Mouse (Mus musculus) left cerebral cortex, postnatal 25 days (tissue): ENCODE measurements around the gene Usp53. TPM values are rescaled to one million over a fixed set of nuclear protein-coding genes. Genes with fewer than 3 reads are reported as not detected.

Experiments
- DNase-seq, 2 experiments: peaks; one replicate each; pipeline ENCODE4 v3.0.0; 2022; ENCODE audit warnings: low spot score in 2 of 2, mixed read lengths in 1 of 2
- intact Hi-C: fragments of 180-260 bp; cut with DNase I; formaldehyde crosslinking; loops from one replicate; pipeline ENCODE4 v1.15.1; 2025
- total RNA-seq, 2 experiments: library from RNA; stranded (reverse); gene quantifications; 2 replicates each; pipeline ENCODE4 v1.2.3; 2021

Gene Usp53
- total RNA-seq = 10 to 100 TPM; 24.7 to 29.0 TPM

DNA sequence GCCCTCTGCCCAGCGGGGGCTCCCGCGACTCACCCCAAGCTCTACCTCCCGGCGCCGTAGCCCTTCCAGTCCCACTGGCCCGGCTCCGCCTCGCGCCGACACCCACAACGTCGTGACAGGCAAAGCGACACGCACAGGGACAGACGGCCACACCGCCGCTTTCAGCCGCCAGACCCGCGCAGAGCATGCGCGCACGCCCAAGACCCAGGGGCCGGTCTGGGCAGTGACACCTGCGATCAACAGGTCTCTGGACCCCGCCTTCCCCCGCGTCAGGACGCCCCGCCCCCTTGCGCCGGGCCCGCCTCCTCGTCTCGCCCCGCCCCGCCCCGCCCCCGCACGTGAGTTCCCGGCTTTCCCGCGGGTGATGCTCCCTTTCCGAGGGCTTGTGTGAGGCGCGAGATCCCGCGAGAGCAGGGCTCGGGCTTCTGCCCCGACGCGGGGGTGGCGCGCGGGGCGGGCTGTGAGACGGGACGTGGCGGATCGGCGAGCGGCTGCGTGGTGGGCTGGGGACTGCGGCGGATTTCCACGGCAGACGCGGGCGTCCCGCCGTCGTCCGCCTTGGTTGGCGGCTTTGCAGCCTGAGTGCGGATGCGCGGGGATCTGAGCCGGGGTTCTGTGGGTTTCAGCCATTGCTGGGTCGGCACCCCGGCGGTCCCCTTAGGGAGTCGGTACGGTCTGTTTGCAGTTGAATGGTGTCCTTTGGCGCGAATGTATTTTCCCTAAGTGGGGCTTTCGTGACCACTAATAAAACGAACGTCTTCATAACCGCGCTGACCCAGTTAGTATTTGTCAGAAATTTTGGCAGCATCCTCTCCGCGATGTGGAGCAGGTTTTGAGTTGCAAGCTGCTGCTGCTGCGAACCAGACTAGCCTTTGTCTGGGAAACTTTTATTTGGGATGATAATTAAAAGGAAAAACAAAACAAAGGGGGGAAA is at the start of gene Usp53:
Gene Usp53 (minus strand): TSS at position 262 of the 934 bp plus-strand sequence.
- intact Hi-C loops = loop anchor here (1.0 to 5.0 kb wide), 2 partner anchors 60 to 118 kb away; partner anchors contain the start of gene 1810037I17Rik
- DNase-seq = peak; percentile 94 to 96

DNA sequence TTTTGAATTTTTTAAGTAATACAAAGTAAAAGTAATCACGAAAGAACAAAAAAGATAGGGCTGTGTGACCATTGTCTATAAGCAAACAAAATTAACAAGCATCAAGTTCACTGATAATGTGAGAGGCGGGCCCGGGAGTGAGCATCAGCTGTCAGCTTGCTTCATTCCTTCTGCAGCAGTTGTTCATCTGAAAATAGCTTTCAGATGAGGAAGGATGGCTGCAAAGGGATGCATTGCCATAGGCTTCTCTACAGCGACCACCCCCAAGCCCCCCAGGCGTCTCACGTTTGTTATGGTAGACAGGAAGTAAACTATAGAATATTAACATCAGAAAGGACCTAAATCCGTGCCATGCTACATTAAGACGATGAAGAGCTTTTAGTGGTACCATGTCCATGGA is 49.5 kb upstream of the Usp53 start:
- no peak for DNase-seq
- intact Hi-C loops = no loop called here

DNA sequence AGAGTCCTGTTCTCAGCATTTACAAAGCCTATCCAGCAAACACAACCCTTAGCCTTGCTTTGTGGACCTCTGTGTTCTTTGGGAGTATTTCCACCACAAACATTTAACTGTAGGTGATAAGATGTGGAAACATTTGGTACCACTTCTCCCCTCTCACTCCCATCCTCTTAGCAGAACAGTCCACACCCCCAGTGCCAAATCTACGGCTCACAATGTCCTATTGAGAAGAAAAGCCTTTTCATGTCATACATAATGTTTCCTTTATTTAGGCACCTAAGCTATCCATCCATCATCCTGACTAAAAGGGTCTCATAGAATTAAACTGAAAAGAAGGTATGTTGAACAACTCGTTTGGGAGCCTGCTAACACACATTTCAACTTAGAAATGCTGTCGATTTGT is 41.3 kb upstream of the Usp53 start:
- intact Hi-C loops = no loop called here
- DNase-seq = no peak

DNA sequence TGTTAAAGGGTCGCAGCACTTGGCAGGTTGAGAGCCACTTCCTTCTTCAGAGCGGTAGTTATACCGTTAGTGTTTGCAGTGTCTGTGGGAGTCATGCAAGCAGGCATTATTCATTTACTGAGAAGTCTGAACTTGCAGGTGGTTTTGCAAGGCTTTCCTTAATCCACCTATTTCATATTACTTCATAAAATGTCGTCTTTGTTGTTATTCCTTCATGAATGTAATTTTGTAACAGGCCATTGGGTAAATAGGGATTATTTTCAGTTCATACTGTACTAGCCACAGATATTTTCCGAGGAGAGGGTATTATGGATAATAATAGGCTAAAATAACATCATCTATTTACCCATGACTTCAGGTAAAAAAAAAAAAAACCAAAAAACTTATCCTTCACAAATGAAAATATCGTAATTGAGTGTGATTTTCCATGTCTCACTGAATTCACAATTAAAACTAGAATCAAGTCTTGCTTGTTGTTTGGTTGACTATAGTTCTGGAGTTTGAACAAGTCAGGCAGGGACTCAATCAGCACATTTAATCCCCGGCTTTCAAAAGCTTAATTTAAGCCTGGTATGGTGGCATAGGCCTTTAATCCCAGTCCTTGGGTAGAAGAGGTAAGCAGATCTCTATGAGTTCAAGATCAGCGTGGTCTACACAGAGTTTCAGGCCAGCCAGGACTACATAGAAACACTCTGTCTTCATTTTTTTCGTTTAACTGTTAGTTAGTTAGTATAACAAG is 40.4 kb upstream of the Usp53 start:
- intact Hi-C loops = no loop called here
- no peak for DNase-seq

DNA sequence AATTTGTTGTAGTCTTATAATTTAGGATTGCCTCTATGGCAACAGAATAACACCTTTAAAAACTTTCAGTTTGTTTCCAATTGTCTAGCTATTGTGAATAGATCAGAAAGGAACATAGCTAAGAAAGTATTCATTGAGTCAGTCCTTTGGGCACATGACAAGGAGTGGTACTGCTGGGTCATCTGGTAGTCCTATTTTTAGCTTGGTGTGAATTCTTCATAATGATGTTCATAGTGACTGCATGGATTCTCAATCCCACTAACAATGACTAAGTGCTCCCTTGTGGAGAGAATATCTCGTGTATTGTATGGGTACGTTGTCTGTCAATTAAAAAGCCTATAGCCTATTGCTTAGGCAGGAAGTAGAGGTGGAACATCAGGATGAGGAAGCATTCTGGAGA is 34.5 kb upstream of the Usp53 start:
- DNase-seq = no peak
- intact Hi-C loops = no loop called here

DNA sequence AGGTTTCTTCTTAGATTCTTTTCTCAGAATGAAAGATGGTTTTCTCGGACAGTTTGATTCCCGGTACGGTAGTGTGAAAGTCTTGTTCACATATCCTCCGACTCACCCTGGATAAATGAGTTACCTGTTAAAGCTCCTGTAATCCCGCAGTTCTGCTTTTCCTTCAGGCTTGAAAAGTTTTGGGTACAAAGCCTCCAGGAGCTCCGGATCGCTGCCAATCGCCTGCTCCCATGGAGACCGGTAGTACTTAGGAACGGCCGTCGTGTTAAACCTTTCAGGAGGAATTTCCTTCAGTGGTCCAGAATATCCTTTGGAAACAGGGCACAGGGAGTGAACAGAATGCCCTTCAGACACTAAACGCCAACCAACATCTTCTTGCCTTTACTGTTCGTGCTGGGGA is 29.2 kb upstream of the Usp53 start:
- intact Hi-C loops = no loop called here
- no peak for DNase-seq

DNA sequence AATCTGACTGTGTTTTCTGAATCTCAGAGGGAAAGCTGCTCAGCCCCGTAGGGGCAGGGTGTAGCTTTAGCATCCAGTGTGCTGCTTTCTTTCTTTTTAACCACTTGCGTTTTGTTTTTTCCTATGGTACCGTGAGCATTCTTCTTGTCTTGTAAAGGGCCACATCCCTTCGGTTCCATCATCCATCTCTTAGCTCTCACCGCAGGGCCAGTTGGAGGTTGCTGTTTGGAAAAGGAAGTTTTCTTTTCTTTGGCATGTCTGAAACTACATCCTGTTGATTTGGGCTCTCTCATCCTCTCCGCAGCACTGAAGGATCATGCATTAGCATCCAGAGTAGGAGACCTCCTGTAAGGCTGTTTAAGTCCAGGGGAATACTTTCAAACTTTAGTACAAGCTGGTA is 25.1 kb upstream of the Usp53 start:
- no peak for DNase-seq
- intact Hi-C loops = no loop called here

DNA sequence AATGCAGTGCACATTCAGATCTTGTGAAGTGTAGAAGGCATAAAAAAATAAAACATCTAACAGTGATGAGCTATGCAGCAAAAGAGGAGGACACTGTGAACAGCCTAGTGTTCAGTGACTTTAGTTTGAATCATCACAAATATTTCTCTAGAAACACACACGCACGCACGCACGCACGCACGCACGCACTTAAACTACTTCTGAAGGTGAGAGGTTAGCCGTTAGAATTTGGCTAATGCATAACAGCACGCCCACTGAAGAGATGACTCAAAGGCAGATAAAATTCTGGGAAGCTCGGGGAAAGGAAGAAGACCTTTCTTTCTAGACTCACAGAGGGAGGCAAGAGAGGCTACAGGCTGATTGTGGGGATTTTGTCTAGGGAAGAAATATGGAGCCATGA is 23.1 kb upstream of the Usp53 start:
- intact Hi-C loops = no loop called here
- DNase-seq = no peak

DNA sequence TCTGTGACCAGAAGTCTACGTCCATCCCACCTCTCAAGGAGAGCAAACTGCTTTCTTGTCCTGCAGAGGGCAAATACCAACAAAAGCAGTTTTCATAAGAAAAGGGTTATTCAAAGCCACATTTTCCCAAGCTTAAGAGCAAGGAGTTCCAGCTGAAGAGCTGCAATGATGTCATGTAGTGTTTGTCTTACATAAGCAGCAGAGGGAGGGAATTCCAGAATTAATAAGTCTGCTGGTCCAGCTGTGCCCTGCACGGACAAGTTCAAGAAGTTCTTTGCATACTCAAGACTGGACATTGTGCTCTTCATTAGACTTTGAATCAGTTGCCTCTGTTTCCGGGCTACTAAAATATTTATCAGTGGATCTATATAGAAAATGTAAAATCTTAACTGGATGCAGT is 16.7 kb upstream of the Usp53 start:
- DNase-seq = no peak
- intact Hi-C loops = no loop called here

DNA sequence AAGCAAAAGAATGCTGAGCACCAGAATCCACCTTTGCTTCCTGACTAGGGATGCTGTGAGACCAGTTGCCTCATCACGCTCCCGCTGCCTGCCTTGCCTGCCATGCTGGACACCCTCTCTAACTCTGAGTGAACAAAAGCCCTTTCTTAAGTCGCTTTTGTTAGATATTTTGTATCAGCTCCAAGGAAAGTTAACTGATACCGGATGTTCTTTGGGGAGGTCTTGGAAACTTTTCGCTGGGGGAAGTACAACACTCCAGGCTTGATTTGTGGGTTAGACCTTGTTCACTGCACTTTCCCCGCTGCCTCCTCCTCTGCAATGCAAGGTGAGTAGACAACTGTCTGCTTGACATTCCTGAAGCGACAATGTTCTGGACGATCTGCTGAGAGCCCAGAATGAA is 14.2 kb upstream of the Usp53 start:
- intact Hi-C loops = no loop called here
- no peak for DNase-seq

DNA sequence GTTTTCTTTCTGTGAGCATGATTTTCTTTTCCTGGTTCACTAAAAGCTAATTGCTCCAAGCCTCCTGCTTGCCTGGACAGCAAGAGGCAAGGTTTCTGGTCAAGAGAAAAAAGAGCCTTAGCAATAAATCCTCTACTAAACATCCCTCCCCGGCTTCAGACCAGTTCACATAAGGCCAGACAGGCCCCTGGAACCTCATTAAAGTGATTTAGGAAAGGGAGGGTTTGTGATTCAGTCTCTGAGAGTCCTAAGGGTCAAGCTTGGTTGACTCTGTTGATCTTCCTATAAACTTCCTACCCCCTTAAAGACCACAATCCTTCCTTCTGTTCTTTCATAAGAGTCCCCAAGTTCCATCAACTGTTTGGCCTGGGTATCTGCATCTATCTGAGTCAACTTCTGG is 12.7 kb upstream of the Usp53 start:
- intact Hi-C loops = no loop called here
- DNase-seq = no peak

DNA sequence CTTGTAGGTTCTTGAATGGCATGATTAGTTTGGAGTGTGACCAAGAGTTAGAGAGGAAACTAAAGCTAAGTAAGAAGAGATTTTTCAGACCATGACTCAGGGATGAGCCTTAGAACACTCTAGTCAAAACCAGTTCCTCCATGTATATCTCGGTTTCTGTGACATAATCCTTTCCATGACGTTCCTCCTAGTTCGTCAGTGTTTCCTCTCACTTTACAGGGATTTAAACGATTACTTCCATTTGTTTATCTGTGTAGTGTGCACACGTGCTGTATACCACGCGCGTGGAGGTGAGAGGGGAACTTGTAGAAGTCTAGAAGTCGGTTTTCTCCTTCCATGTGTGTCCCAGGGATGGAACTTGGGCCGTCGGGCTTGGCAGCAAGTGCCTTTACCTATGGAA is 2.6 kb upstream of the Usp53 start:
- no peak for DNase-seq
- intact Hi-C loops = no loop called here

DNA sequence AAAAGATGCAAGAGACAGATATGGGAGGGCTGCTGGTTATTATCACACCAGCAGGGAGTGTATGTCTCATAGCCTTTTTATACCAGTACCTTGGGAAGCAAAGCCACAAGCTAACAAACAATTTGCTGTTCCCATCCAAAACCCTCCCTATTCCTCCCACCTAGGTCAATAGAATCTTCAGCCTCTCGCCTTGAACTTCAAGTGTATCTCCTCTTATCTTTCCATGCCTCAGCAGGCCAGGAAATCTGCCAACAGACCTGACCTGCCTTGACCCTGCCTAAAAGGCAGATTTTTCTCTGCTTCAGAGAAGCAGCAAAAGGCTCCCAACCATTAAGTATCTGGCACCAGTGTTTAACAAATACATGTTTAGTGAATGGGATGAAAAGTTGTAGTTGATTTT is 2.1 kb upstream of the Usp53 start:
- intact Hi-C loops = no loop called here
- DNase-seq = no peak

DNA sequence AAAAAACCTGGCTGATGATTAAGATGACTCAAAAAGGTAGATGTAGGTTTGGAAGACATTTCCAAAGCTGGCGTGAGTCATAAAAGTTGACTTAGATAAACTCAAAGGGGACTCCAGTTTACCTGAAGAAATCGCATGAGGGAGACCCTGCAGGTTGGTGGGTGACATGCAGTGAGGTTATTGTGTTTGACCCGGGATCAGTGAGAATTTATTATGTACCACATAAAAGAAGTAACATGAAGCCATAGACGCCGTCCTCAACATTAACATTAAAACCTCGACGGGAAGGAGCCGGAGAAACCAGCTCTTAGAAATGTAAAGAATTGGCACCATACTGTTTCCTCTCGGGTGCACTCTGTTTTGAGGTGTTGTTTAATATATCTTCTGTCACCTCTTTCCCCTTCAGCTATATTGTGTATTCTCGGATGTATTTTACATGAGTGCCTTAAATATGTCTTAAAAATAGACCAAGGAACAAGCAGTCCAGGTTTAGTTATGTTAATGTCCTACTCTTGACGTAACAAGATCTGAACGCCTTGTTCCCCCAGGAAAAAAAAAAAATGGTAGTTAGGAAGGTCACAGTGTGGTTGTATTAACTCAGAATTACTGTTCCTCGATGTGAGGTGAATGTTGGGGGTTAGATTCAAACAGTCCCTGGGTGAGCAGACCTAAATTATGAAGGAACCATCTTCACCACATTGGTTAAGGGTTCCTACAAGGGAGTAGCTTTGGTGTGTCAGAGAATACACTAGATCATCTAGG is 1.1 kb upstream of the Usp53 start:
- intact Hi-C loops = no loop called here

DNA sequence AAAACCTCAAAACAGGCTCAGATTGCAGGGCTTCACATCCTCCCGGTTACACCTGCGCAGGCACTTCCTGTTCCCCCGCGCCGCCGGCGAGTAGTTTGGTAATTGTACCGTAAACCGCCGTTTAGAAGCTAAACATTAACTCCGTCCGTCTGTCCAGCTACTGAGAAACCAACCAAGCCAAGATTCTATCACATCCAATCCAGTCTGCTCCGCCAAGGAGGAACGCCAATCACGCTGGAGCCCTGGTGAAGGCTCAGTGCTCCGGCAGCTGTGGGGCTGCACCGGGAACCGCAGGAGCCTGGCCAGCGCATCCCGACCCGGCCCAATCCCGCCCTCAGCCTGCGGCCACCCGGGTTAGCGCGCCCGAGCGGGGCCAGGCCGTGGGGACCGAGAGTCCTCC is 461 bp downstream of the Usp53 start:
- intact Hi-C loops = loop anchor here (1.0 to 5.0 kb wide), 2 partner anchors 60 to 118 kb away; partner anchors contain the start of gene 1810037I17Rik
- no peak for DNase-seq

More for the DNA sequence above, 1.1 kb upstream of the Usp53 start:
- no peak for DNase-seq

DNA sequence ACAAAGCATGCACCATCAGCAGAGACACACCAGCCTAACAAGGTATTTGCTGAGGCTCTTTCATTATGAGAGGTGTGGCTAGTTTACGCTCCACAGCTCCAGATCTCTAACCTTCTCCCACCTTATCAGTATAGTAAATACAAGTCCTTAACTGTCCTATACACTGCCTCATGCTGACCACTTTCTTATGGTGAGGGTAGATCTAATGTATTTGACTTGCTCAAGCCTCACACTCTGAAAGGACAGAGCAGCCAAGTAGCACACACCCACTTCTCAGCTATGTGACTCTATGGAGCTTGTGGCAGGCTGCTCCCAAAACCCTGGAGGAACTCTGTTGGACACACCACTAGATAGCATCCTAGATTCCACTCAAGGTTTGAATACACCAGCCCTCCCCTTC is 8.3 kb downstream of the Usp53 start:
- intact Hi-C loops = no loop called here
- no peak for DNase-seq

DNA sequence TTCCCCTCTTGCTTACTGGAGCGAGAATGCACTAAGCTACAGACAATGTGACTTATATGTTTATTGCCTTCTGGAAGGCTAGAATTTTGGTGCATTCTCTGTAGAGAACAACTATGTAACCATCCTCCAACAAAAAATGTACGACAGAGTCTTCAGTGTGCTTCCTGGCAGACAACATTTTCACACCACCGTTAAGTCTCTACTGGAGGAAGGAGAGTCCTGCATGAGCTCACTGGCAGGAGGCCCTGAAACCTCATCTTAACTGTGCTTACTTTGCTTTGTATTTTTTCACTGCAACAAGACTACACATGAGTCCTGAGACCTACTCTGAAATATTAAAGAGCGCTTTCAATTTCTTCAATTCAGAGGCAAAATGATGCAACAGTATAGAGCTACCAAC is 8.9 kb downstream of the Usp53 start:
- intact Hi-C loops = no loop called here
- DNase-seq = peak in 1 of 2 experiments; percentile 54

DNA sequence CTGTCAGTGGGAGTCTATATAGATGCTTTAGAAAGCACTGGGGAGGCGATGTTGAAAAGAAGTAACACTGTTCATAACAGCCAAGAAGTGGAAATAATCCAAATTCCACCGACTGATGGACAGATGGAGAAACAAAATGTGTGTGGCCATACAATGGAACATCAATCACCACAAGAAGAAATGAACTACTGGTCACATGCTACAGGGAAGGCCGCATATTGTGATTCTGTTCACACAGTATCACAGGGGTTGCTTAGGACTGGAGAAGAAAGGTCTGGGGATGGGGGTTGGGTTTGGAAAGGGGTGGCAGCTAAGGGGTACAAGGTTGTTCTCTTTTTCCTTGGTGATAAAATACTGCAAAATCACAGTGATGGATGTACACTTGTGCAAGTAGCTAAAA is 9.5 kb downstream of the Usp53 start:
- DNase-seq = peak in 1 of 2 experiments; percentile 25
- intact Hi-C loops = no loop called here

DNA sequence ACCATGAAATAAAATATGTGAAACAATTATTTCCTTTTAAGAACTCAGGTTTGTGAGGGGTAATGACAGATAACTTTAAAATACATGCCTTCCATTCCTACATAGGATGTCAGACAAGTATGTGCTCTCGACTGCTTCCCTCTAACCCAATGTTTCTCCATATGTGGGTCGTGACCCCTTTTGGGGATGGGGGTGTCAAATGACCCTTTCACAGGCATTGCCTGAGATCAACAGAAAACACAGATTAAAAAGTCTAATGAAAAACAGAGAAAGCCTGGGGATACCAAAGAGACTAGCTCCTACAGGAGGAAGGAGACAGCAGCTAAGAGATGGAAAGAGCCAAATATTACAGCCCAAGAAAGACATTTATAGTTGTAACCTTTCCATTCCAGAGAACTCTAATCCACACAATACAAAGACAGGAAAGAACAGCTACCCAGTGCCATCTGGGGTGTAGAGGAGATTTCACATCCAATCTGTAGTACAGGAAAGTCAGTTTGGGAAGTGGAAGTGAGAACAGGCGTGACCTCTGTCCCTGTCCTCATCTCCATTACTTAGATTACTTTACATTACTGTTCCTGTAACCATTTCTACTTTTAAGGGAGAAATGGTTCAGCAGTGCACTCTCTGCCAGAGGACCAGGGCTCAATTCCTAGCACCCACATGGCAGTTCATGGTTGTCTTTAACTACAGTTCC is 12.0 kb downstream of the Usp53 start:
- DNase-seq = no peak
- intact Hi-C loops = no loop called here

DNA sequence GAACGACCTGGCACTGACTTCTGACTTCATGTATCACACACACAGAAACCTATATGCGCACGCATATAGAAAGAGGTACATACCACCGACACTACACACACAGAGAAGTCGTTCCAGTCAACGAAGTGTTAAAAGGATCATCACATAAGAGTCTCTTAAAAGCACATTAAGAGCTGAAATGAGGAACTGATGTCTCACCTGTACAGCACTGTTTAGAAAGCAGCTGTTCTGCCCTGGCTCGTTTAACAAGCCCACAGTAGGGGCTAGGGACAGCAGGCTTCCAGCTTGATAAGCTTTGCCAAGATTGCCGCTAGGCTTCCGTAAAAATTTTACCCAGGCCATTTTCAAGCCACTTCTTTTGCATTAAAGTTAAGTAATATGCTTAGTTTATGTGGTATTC is 15.9 kb downstream of the Usp53 start:
- DNase-seq = no peak
- intact Hi-C loops = no loop called here
